Mouse (Mus musculus) monocyte, adult 2 months (primary cell): ENCODE data around the gene Gm10778.

ENCODE experiments used
- DNase-seq, 2 experiments: peaks; one replicate each; pipeline ENCODE4 v3.0.0; 2022; ENCODE audit warnings: low spot score in 2 of 2, low read depth in 1 of 2

The Gm10778 gene

GRCm38 (mm10) chr10:81648803-81649775 lies at the start of gene Gm10778:
Gene Gm10778, plus strand, starts transcription at chr10:81649059.
- peak; percentile 58 to 69 for DNase-seq

GRCm38 (mm10) chr10:81599630-81600029 lies 49.2 kb upstream of the Gm10778 start:
- no peak for DNase-seq

GRCm38 (mm10) chr10:81600096-81600495 lies 48.8 kb upstream of the Gm10778 start:
- no peak for DNase-seq

GRCm38 (mm10) chr10:81600738-81601203 lies 48.1 kb upstream of the Gm10778 start, which contains the start of gene Tle6:
Gene Tle6, minus strand, starts transcription at chr10:81601073.
- DNase-seq: peak; percentile 74 to 75

- DNase-seq: no peak
Measured at GRCm38 (mm10) chr10:81601396-81601905, 47.4 kb upstream of the Gm10778 start.

- DNase-seq: no peak
Measured at GRCm38 (mm10) chr10:81602741-81603151, 46.1 kb upstream of the Gm10778 start.

- DNase-seq: no peak
Measured at GRCm38 (mm10) chr10:81604019-81604967, 44.6 kb upstream of the Gm10778 start.

- DNase-seq: peak; percentile 48 to 68
Measured at GRCm38 (mm10) chr10:81604968-81605665, 43.7 kb upstream of the Gm10778 start.

- DNase-seq: no peak
Measured at GRCm38 (mm10) chr10:81605666-81605973, 43.2 kb upstream of the Gm10778 start.

GRCm38 (mm10) chr10:81605974-81606751 lies 42.7 kb upstream of the Gm10778 start, which contains the start of gene BC025920:
Gene BC025920, plus strand, starts transcription at chr10:81606270.
- DNase-seq: peak; percentile 82 to 88

GRCm38 (mm10) chr10:81608308-81608707 lies 40.6 kb upstream of the Gm10778 start:
- DNase-seq: no peak

- DNase-seq: no peak
Measured at GRCm38 (mm10) chr10:81612779-81613178, 36.1 kb upstream of the Gm10778 start.

- no peak for DNase-seq
Measured at GRCm38 (mm10) chr10:81615486-81615885, 33.4 kb upstream of the Gm10778 start.

- DNase-seq: no peak
Measured at GRCm38 (mm10) chr10:81619976-81620375, 28.9 kb upstream of the Gm10778 start.

- no peak for DNase-seq
Measured at GRCm38 (mm10) chr10:81620786-81621185, 28.1 kb upstream of the Gm10778 start.

GRCm38 (mm10) chr10:81623441-81623840 lies 25.4 kb upstream of the Gm10778 start:
- no peak for DNase-seq

- no peak for DNase-seq
Measured at GRCm38 (mm10) chr10:81626101-81626993, 22.5 kb upstream of the Gm10778 start.

GRCm38 (mm10) chr10:81626994-81627835 lies 21.6 kb upstream of the Gm10778 start, which contains the start of gene Sirt6:
Gene Sirt6, minus strand, starts transcription at chr10:81627797.
- DNase-seq: peak; percentile 76 to 80
